Comparison of ENCODE assay signal across 9 mouse cellular contexts in genomic region chr11:78360789-78361131, GRCm38 (mm10). TPM values are rescaled to one million over a fixed set of nuclear protein-coding genes. Genes with fewer than 3 reads are reported as not detected.
DNase-seq lines count a peak whose midpoint lies in the region; ATAC-seq and TF ChIP-seq lines count a peak whose summit lies in the region.
"Had no signal": no experiment of that assay in that cellular context is flagged by ENCODE, and none has a peak within 500 bp of the region (broad histone marks: within the 10 kb centered on the region; RNA-seq: fewer than 3 reads in every experiment).

No protein-coding gene starts in this region.

- no peak for TF ChIP-seq CTCF in liver, postnatal 0 days (IDR thresholded peaks at IDR 0.05; ENCODE audit: low read depth)

- no peaks in the 10 kb centered on the region for H3K27me3 ChIP-seq in liver, embryonic 11.5 days (replicated peaks; ENCODE audit: control insufficient read depth, insufficient read depth, low read length)
- no peaks in the 10 kb centered on the region for H3K27me3 ChIP-seq in liver, postnatal 0 days (ENCODE audit: insufficient read depth, low read length)
- no peaks in the 10 kb centered on the region for H3K27me3 ChIP-seq in embryonic facial prominence, embryonic 11.5 days (ENCODE audit: control insufficient read depth, insufficient read depth, low read length)
- H3K27me3 ChIP-seq in hindbrain, embryonic 16.5 days (replicated peaks; ENCODE audit: control insufficient read depth, insufficient read depth, low read length), result no peaks in the 10 kb centered on the region
- no peaks in the 10 kb centered on the region for H3K27me3 ChIP-seq in midbrain, embryonic 13.5 days

- H3K27ac ChIP-seq in liver, embryonic 11.5 days (ENCODE audit: low read depth, low read length), result no peak overlapping the region
- H3K27ac ChIP-seq in liver, postnatal 0 days (ENCODE audit: low read depth), result no peak overlapping the region
- H3K27ac ChIP-seq in embryonic facial prominence, embryonic 11.5 days (replicated peaks; ENCODE audit: low read depth, low read length), result no peak overlapping the region
- no peak overlapping the region for H3K27ac ChIP-seq in hindbrain, embryonic 16.5 days (ENCODE audit: low read depth, low read length)
- no peak overlapping the region for H3K27ac ChIP-seq in midbrain, embryonic 13.5 days

- WGBS in liver, embryonic 11.5 days, result 57% methylated on average over 2 of the region's 2 CpGs
- WGBS in liver, postnatal 0 days (ENCODE audit: insufficient replicate concordance), result 65% methylated on average over 2 of the region's 2 CpGs
- WGBS in embryonic facial prominence, embryonic 11.5 days, result 58% methylated on average over 2 of the region's 2 CpGs
- 66% methylated on average over 2 of the region's 2 CpGs for WGBS in hindbrain, embryonic 16.5 days
- 58% methylated on average over 2 of the region's 2 CpGs for WGBS in midbrain, embryonic 13.5 days

- no peaks in the 10 kb centered on the region for H3K4me1 ChIP-seq in liver, embryonic 11.5 days (replicated peaks; ENCODE audit: control insufficient read depth, insufficient read depth, low read length)
- H3K4me1 ChIP-seq in liver, postnatal 0 days (ENCODE audit: insufficient read depth), result peaks cover 16% of the 10 kb centered on the region
- no peaks in the 10 kb centered on the region for H3K4me1 ChIP-seq in embryonic facial prominence, embryonic 11.5 days (ENCODE audit: control insufficient read depth, insufficient read depth, low read length)
- peaks cover 2% of the 10 kb centered on the region; the same call in 1 of the 2 replicates for H3K4me1 ChIP-seq in hindbrain, embryonic 16.5 days (ENCODE audit: control insufficient read depth, insufficient read depth, low read depth, low read length)
- H3K4me1 ChIP-seq in midbrain, embryonic 13.5 days (replicated peaks), result no peaks in the 10 kb centered on the region; the same call in 1 of the 2 replicates

- peak overlapping the region; percentile 64 for H3K4me2 ChIP-seq in liver, embryonic 11.5 days
- no peak overlapping the region for H3K4me2 ChIP-seq in liver, postnatal 0 days (ENCODE audit: low read depth, low read length)
- H3K4me2 ChIP-seq in embryonic facial prominence, embryonic 11.5 days (ENCODE audit: low read depth, low read length), result no peak overlapping the region
- peak overlapping the region; percentile 57; the same call in 1 of the 2 replicates for H3K4me2 ChIP-seq in hindbrain, embryonic 16.5 days (ENCODE audit: low read length)
- peak overlapping the region; percentile 42 for H3K4me2 ChIP-seq in midbrain, embryonic 13.5 days (replicated peaks)

- no peak for TF ChIP-seq EP300 in liver, postnatal 0 days (IDR thresholded peaks at IDR 0.05; ENCODE audit: low read depth)

- 0 out of 2 replicates have a peak overlapping the region, but pooled peaks have one; percentile 47 for H3K4me3 ChIP-seq in liver, embryonic 11.5 days (ENCODE audit: low read depth, low read length)
- H3K4me3 ChIP-seq in liver, postnatal 0 days (ENCODE audit: low read depth, low read length), result no peak overlapping the region
- no peak overlapping the region for H3K4me3 ChIP-seq in embryonic facial prominence, embryonic 11.5 days (ENCODE audit: low read depth, low read length)
- no peak overlapping the region for H3K4me3 ChIP-seq in hindbrain, embryonic 16.5 days (ENCODE audit: low read length)
- no peak overlapping the region for H3K4me3 ChIP-seq in midbrain, embryonic 13.5 days (replicated peaks)

- H3K36me3 ChIP-seq in liver, embryonic 11.5 days (ENCODE audit: control insufficient read depth, insufficient read depth, low read length), result no peaks in the 10 kb centered on the region
- H3K36me3 ChIP-seq in liver, postnatal 0 days (replicated peaks; ENCODE audit: insufficient read depth, low read length), result no peaks in the 10 kb centered on the region
- no peaks in the 10 kb centered on the region for H3K36me3 ChIP-seq in embryonic facial prominence, embryonic 11.5 days (replicated peaks; ENCODE audit: control insufficient read depth, insufficient read depth, low read depth, low read length)
- H3K36me3 ChIP-seq in hindbrain, embryonic 16.5 days (ENCODE audit: control insufficient read depth, insufficient read depth, low read length), result no peaks in the 10 kb centered on the region
- H3K36me3 ChIP-seq in midbrain, embryonic 13.5 days, result no peaks in the 10 kb centered on the region

- ATAC-seq in liver, embryonic 11.5 days (replicated peaks; ENCODE audit: low FRiP score), result peak; percentile 13; the same call in 1 of the 2 replicates
- no peak for ATAC-seq in liver, postnatal 0 days
- ATAC-seq in embryonic facial prominence, embryonic 11.5 days (replicated peaks; ENCODE audit: insufficient number of reproducible peaks, low FRiP score, low TSS enrichment, low read depth), result peak; percentile 14; the same call in 1 of the 2 replicates
- ATAC-seq in hindbrain, embryonic 16.5 days, result no peak
- ATAC-seq in midbrain, embryonic 13.5 days, result peak; percentile 22

- H3K9me3 ChIP-seq in liver, embryonic 11.5 days (ENCODE audit: control insufficient read depth, low read length), result no peaks in the 10 kb centered on the region
- no peaks in the 10 kb centered on the region for H3K9me3 ChIP-seq in liver, postnatal 0 days (ENCODE audit: low read length)
- no peaks in the 10 kb centered on the region for H3K9me3 ChIP-seq in embryonic facial prominence, embryonic 11.5 days (replicated peaks; ENCODE audit: control insufficient read depth, low read length)
- H3K9me3 ChIP-seq in hindbrain, embryonic 16.5 days (ENCODE audit: control insufficient read depth, low read length), result no peaks in the 10 kb centered on the region
- H3K9me3 ChIP-seq in midbrain, embryonic 13.5 days, result no peaks in the 10 kb centered on the region

- H3K9ac ChIP-seq in liver, embryonic 11.5 days (ENCODE audit: low read depth, low read length), result no peak overlapping the region
- no peak overlapping the region for H3K9ac ChIP-seq in liver, postnatal 0 days (replicated peaks)
- H3K9ac ChIP-seq in embryonic facial prominence, embryonic 11.5 days (replicated peaks; ENCODE audit: low read length), result no peak overlapping the region
- no peak overlapping the region for H3K9ac ChIP-seq in hindbrain, embryonic 16.5 days (ENCODE audit: low read depth, low read length)
- no peak overlapping the region for H3K9ac ChIP-seq in midbrain, embryonic 13.5 days (replicated peaks)

- DNase-seq in liver, embryonic 11.5 days (ENCODE audit: low spot score), result no peak
- DNase-seq in liver, postnatal 0 days, result no peak
- no peak for DNase-seq in embryonic facial prominence, embryonic 11.5 days (ENCODE audit: low spot score)
- DNase-seq in layer of hippocampus, adult 9-11 months, result no peak
- DNase-seq in adrenal gland, postnatal 14 days, result no peak
- no peak for DNase-seq in thymus, postnatal 25 days

RNA-seq across cellular contexts. Expression of gene Unc119, which starts 17.5 kb away (rescaled TPM):
- polyA plus RNA-seq in liver, embryonic 11.5 days (2014; fragmentation: Nextera tagmentation; extraction: Ambion mirVana), result 68.9 and 72.7 TPM in 2 replicates
- 63.7 and 77.0 TPM in 2 replicates for polyA plus RNA-seq in liver, postnatal 0 days (2015; fragmentation: Nextera tagmentation; extraction: Ambion mirVana)
- polyA plus RNA-seq in embryonic facial prominence, embryonic 11.5 days (2014; fragmentation: Nextera tagmentation; extraction: Ambion mirVana), result 77.0 and 84.7 TPM in 2 replicates
- 86.5 and 91.1 TPM in 2 replicates for polyA plus RNA-seq in hindbrain, embryonic 16.5 days (2015; fragmentation: Nextera tagmentation; extraction: Ambion mirVana)
- 69.1 and 75.4 TPM in 2 replicates for polyA plus RNA-seq in midbrain, embryonic 13.5 days (2015; fragmentation: Nextera tagmentation; extraction: Ambion mirVana)
- total RNA-seq in adrenal gland, postnatal 14 days (2021), result 24.4 and 26.8 TPM in 2 replicates

RNA-seq across cellular contexts. Expression of gene Foxn1, which starts 25.6 kb away (rescaled TPM):
- not detected in 2 replicates for polyA plus RNA-seq in liver, embryonic 11.5 days (2014; fragmentation: Nextera tagmentation; extraction: Ambion mirVana)
- polyA plus RNA-seq in liver, postnatal 0 days (2015; fragmentation: Nextera tagmentation; extraction: Ambion mirVana), result not detected in 2 replicates
- polyA plus RNA-seq in embryonic facial prominence, embryonic 11.5 days (2014; fragmentation: Nextera tagmentation; extraction: Ambion mirVana), result 0.14 and 0.50 TPM in 2 replicates
- polyA plus RNA-seq in hindbrain, embryonic 16.5 days (2015; fragmentation: Nextera tagmentation; extraction: Ambion mirVana), result not detected in 2 replicates
- polyA plus RNA-seq in midbrain, embryonic 13.5 days (2015; fragmentation: Nextera tagmentation; extraction: Ambion mirVana), result not detected in 2 replicates
- 0.15 TPM in 1 of 2 replicates, not detected in the other for total RNA-seq in adrenal gland, postnatal 14 days (2021)
- total RNA-seq: gastrocnemius, postnatal 14 days had no signal

RNA-seq across cellular contexts. Expression of gene Pigs, which starts 32.5 kb away (rescaled TPM):
- 63.6 and 68.2 TPM in 2 replicates for polyA plus RNA-seq in liver, embryonic 11.5 days (2014; fragmentation: Nextera tagmentation; extraction: Ambion mirVana)
- 33.1 and 34.6 TPM in 2 replicates for polyA plus RNA-seq in liver, postnatal 0 days (2015; fragmentation: Nextera tagmentation; extraction: Ambion mirVana)
- 55.4 and 64.0 TPM in 2 replicates for polyA plus RNA-seq in embryonic facial prominence, embryonic 11.5 days (2014; fragmentation: Nextera tagmentation; extraction: Ambion mirVana)
- 101 and 107 TPM in 2 replicates for polyA plus RNA-seq in hindbrain, embryonic 16.5 days (2015; fragmentation: Nextera tagmentation; extraction: Ambion mirVana)
- polyA plus RNA-seq in midbrain, embryonic 13.5 days (2015; fragmentation: Nextera tagmentation; extraction: Ambion mirVana), result 60.9 and 66.6 TPM in 2 replicates
- total RNA-seq in adrenal gland, postnatal 14 days (2021), result 43.0 and 47.6 TPM in 2 replicates

RNA-seq across cellular contexts. Expression of gene Aldoc, which starts 38.0 kb away (rescaled TPM):
- polyA plus RNA-seq in liver, embryonic 11.5 days (2014; fragmentation: Nextera tagmentation; extraction: Ambion mirVana), result 8.8 and 9.9 TPM in 2 replicates
- polyA plus RNA-seq in liver, postnatal 0 days (2015; fragmentation: Nextera tagmentation; extraction: Ambion mirVana), result 12.1 and 15.4 TPM in 2 replicates
- polyA plus RNA-seq in embryonic facial prominence, embryonic 11.5 days (2014; fragmentation: Nextera tagmentation; extraction: Ambion mirVana), result 2.7 and 4.6 TPM in 2 replicates
- polyA plus RNA-seq in hindbrain, embryonic 16.5 days (2015; fragmentation: Nextera tagmentation; extraction: Ambion mirVana), result 390 and 562 TPM in 2 replicates
- 26.3 and 28.3 TPM in 2 replicates for polyA plus RNA-seq in midbrain, embryonic 13.5 days (2015; fragmentation: Nextera tagmentation; extraction: Ambion mirVana)
- 8.8 and 9.2 TPM in 2 replicates for total RNA-seq in adrenal gland, postnatal 14 days (2021)

RNA-seq across cellular contexts. Expression of gene Spag5, which starts 59.4 kb away (rescaled TPM):
- polyA plus RNA-seq in liver, embryonic 11.5 days (2014; fragmentation: Nextera tagmentation; extraction: Ambion mirVana), result 48.3 and 50.3 TPM in 2 replicates
- polyA plus RNA-seq in liver, postnatal 0 days (2015; fragmentation: Nextera tagmentation; extraction: Ambion mirVana), result 9.8 and 11.4 TPM in 2 replicates
- polyA plus RNA-seq in embryonic facial prominence, embryonic 11.5 days (2014; fragmentation: Nextera tagmentation; extraction: Ambion mirVana), result 54.8 and 62.0 TPM in 2 replicates
- 10.5 and 11.2 TPM in 2 replicates for polyA plus RNA-seq in hindbrain, embryonic 16.5 days (2015; fragmentation: Nextera tagmentation; extraction: Ambion mirVana)
- polyA plus RNA-seq in midbrain, embryonic 13.5 days (2015; fragmentation: Nextera tagmentation; extraction: Ambion mirVana), result 17.3 and 20.7 TPM in 2 replicates
- 9.7 and 12.4 TPM in 2 replicates for total RNA-seq in adrenal gland, postnatal 14 days (2021)

Comparison
In these comparisons a context has a peak if more than half of its experiments do, and no peak if none do; other contexts are left out.
1. ATAC-seq: peak in liver, embryonic 11.5 days (single experiment), embryonic facial prominence, embryonic 11.5 days (single experiment) and midbrain, embryonic 13.5 days (single experiment); none in liver, postnatal 0 days (single experiment) and hindbrain, embryonic 16.5 days (single experiment).
2. H3K4me2 ChIP-seq: peak in liver, embryonic 11.5 days (single experiment), hindbrain, embryonic 16.5 days (single experiment) and midbrain, embryonic 13.5 days (single experiment); none in liver, postnatal 0 days (single experiment) and embryonic facial prominence, embryonic 11.5 days (single experiment).